Mouse (Mus musculus) MEL (cell line): ENCODE data around the gene Plekhg1.

ENCODE experiments used
- CTCF ChIP-seq, 3 experiments: IDR thresholded peaks in 2 of 3; conservative IDR thresholded peaks in 1 of 3; 2 replicates each; pipeline ENCODE4 v1.5.1; 2011 to 2012; ENCODE audit warnings: low read length in 3 of 3, low read depth in 2 of 3, mild to moderate bottlenecking in 2 of 3, improper control_type of control experiment in 1 of 3, inconsistent platforms in 1 of 3, mixed read lengths in 1 of 3, moderate library complexity in 1 of 3; ENCODE audit not compliant: control insufficient read depth in 1 of 3, insufficient read depth in 1 of 3, poor library complexity in 1 of 3, severe bottlenecking in 1 of 3
- ELF1 ChIP-seq: IDR thresholded peaks from 2 replicates; pipeline ENCODE4 v1.6.1; 2014; ENCODE audit warnings: low read depth, mild to moderate bottlenecking, inconsistent platforms, low read length, improper control_type of control experiment, moderate library complexity
- EP300 ChIP-seq, 2 experiments: IDR thresholded peaks; 2 replicates each; pipeline ENCODE4 v1.6.1; 2011; ENCODE audit warnings: improper control_type of control experiment in 2 of 2, low read length in 2 of 2, low read depth in 1 of 2, mild to moderate bottlenecking in 1 of 2
- ETS1 ChIP-seq: IDR thresholded peaks from 2 replicates; pipeline ENCODE4 v1.6.1; 2012; ENCODE audit warnings: low read depth, mild to moderate bottlenecking, inconsistent platforms, low read length, improper control_type of control experiment, moderate library complexity
- MAFK ChIP-seq: IDR thresholded peaks from 2 replicates; pipeline ENCODE4 v1.6.1; 2011; ENCODE audit warnings: low read depth, mild to moderate bottlenecking, low read length, improper control_type of control experiment, borderline replicate concordance
- MAX ChIP-seq: IDR thresholded peaks from 2 replicates; pipeline ENCODE4 v1.6.1; 2011; ENCODE audit warnings: low read length, improper control_type of control experiment
- POLR2A ChIP-seq, 2 experiments: IDR thresholded peaks; 2 replicates each; pipeline ENCODE4 v1.6.1; 2011 to 2012; ENCODE audit warnings: low read length in 2 of 2, mild to moderate bottlenecking in 2 of 2, control low read depth in 1 of 2, improper control_type of control experiment in 1 of 2, low read depth in 1 of 2, moderate library complexity in 1 of 2; ENCODE audit not compliant: control insufficient read depth in 1 of 2, insufficient read depth in 1 of 2, poor library complexity in 1 of 2
- POLR2AphosphoS5 ChIP-seq: IDR thresholded peaks from 2 replicates; pipeline ENCODE4 v1.6.1; 2012; ENCODE audit warnings: low read depth, borderline replicate concordance, mild to moderate bottlenecking, inconsistent platforms, low read length, moderate library complexity, mixed read lengths
- RAD21 ChIP-seq: IDR thresholded peaks from 2 replicates; pipeline ENCODE4 v1.6.1; 2011; ENCODE audit warnings: mild to moderate bottlenecking, low read depth, low read length, improper control_type of control experiment
- TCF12 ChIP-seq: IDR thresholded peaks from 2 replicates; pipeline ENCODE4 v1.6.1; 2014; ENCODE audit warnings: low read depth, mild to moderate bottlenecking, inconsistent platforms, low read length, improper control_type of control experiment, moderate library complexity
- ZC3H11A ChIP-seq: IDR thresholded peaks from 2 replicates; pipeline ENCODE4 v1.6.1; 2012; ENCODE audit warnings: low read depth, mild to moderate bottlenecking, inconsistent platforms, low read length, improper control_type of control experiment
- ZKSCAN1 ChIP-seq: IDR thresholded peaks from 2 replicates; pipeline ENCODE4 v1.6.1; 2012; ENCODE audit warnings: low read depth, mild to moderate bottlenecking, inconsistent platforms, low read length, improper control_type of control experiment, moderate library complexity

DNA sequence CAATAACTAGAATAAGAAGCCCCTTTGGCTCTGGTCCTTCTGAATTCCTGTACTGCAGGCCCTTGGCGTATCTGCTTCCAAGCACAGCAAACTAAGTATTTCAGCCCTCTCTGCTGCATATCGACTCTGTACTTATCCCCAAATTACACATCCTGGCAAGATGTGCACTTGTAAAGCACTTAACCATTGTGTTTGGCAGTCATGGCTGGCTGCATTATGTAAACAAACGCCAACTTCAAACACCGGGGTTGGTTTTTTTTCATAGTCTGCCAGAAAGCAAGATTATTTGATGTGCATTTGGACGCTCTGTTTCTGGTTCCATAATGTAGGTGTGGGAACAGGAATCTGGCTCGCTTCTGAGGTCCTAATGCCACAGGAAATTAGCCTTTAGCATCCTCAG lies 83.7 kb downstream of the Plekhg1 start:
- no peak for TF ChIP-seq CTCF (IDR thresholded peaks at IDR 0.05 in 2 of 3, conservative IDR thresholded peaks at IDR 0.05 in 1 of 3; ENCODE audit: control insufficient read depth in 1 of 3, insufficient read depth in 1 of 3, low read depth in 2 of 3, low read length in 3 of 3, poor library complexity in 1 of 3, severe bottlenecking in 1 of 3)
- no peak for TF ChIP-seq POLR2AphosphoS5
- no peak for TF ChIP-seq ETS1
- no peak for TF ChIP-seq TCF12
- TF ChIP-seq MAX, result no peak
- TF ChIP-seq ELF1, result no peak
- no peak for TF ChIP-seq MAFK
- TF ChIP-seq ZC3H11A, result no peak
- TF ChIP-seq POLR2A (IDR thresholded peaks at IDR 0.05; ENCODE audit: control insufficient read depth in 1 of 2, insufficient read depth in 1 of 2, low read depth in 1 of 2, low read length in 2 of 2, poor library complexity in 1 of 2), result no peak
- no peak for TF ChIP-seq EP300 (IDR thresholded peaks at IDR 0.05; ENCODE audit: low read depth in 1 of 2, low read length in 2 of 2)
- TF ChIP-seq ZKSCAN1, result no peak
- TF ChIP-seq RAD21, result no peak
